Mouse (Mus musculus) cerebellum, postnatal 14 days (tissue): ENCODE measurements around the gene Pcyt1a.

Experiments
- DNase-seq, 2 experiments: peaks; one replicate each; pipeline ENCODE4 v3.0.0; 2021; ENCODE audit warnings: mixed read lengths in 2 of 2

Gene Pcyt1a

GRCm38 (mm10) chr16:32430474-32431046 lies at the start of gene Pcyt1a:
TSS of gene Pcyt1a (plus strand) at chr16:32430921.
- peak; percentile 93 for DNase-seq

- DNase-seq, result no peak
Observed at GRCm38 (mm10) chr16:32382901-32383300, 47.8 kb upstream of the Pcyt1a start.

GRCm38 (mm10) chr16:32384885-32385284 lies 45.8 kb upstream of the Pcyt1a start:
- DNase-seq, result no peak

- peak; percentile 19 to 55 for DNase-seq
Observed at GRCm38 (mm10) chr16:32386826-32387225, 43.9 kb upstream of the Pcyt1a start.

GRCm38 (mm10) chr16:32389049-32389448 lies 41.7 kb upstream of the Pcyt1a start:
- no peak for DNase-seq

- DNase-seq, result no peak
Observed at GRCm38 (mm10) chr16:32389841-32390240, 40.9 kb upstream of the Pcyt1a start.

GRCm38 (mm10) chr16:32390882-32391281 lies 39.8 kb upstream of the Pcyt1a start:
- DNase-seq, result no peak

GRCm38 (mm10) chr16:32395679-32396540 lies 34.8 kb upstream of the Pcyt1a start:
- DNase-seq, result no peak

GRCm38 (mm10) chr16:32396541-32396835 lies 34.2 kb upstream of the Pcyt1a start:
- DNase-seq, result no peak

GRCm38 (mm10) chr16:32398206-32398605 lies 32.5 kb upstream of the Pcyt1a start:
- no peak for DNase-seq

- DNase-seq, result no peak
Observed at GRCm38 (mm10) chr16:32400267-32400666, 30.5 kb upstream of the Pcyt1a start, which contains the start of gene Tm4sf19. TSS of gene Tm4sf19 (plus strand) at chr16:32400506.

GRCm38 (mm10) chr16:32401335-32401965 lies 29.3 kb upstream of the Pcyt1a start:
- DNase-seq, result no peak

- DNase-seq, result no peak
Observed at GRCm38 (mm10) chr16:32402818-32403217, 27.9 kb upstream of the Pcyt1a start.

GRCm38 (mm10) chr16:32405716-32406115 lies 25.0 kb upstream of the Pcyt1a start:
- DNase-seq, result no peak

- DNase-seq, result no peak
Observed at GRCm38 (mm10) chr16:32406671-32407070, 24.1 kb upstream of the Pcyt1a start.

GRCm38 (mm10) chr16:32407730-32408129 lies 23.0 kb upstream of the Pcyt1a start:
- DNase-seq, result no peak

- no peak for DNase-seq
Observed at GRCm38 (mm10) chr16:32417457-32417856, 13.3 kb upstream of the Pcyt1a start.

GRCm38 (mm10) chr16:32419517-32420483 lies 10.9 kb upstream of the Pcyt1a start, which contains the start of gene Tctex1d2:
TSS of gene Tctex1d2 (plus strand) at chr16:32419702.
- DNase-seq, result peak; percentile 95 to 96

- DNase-seq, result no peak
Observed at GRCm38 (mm10) chr16:32427506-32427905, 3.2 kb upstream of the Pcyt1a start.

GRCm38 (mm10) chr16:32431047-32431591 lies 398 bp downstream of the Pcyt1a start:
- no peak for DNase-seq

- DNase-seq, result no peak
Observed at GRCm38 (mm10) chr16:32431926-32432325, 1.2 kb downstream of the Pcyt1a start.

- DNase-seq, result no peak
Observed at GRCm38 (mm10) chr16:32433138-32433537, 2.4 kb downstream of the Pcyt1a start.
